Mouse (Mus musculus) hindbrain, embryonic 13.5 days (tissue): Measurements from ENCODE around the gene Sfi1. TPM values are rescaled to one million over a fixed set of nuclear protein-coding genes. Genes with fewer than 3 reads are reported as not detected.
"Not testable (repeated sequence)": the region's sequence is repeated elsewhere in the genome, so short reads cannot be mapped to it uniquely, and the experiment has no call there.

Experiments used
- ATAC-seq: fragments of 200-750 bp; cut with Nextera tagmentation; 2 replicates; pipeline ENCODE4 v1.8.0; 2017; ENCODE audit warnings: moderate TSS enrichment; ENCODE audit not compliant: low FRiP score
- H3K27ac ChIP-seq: fragments of 300-500 bp; sonication (generic); 2 replicates; pipeline ENCODE4 v1.5.1; 2015; ENCODE audit warnings: inconsistent platforms, mild to moderate bottlenecking, moderate library complexity
- H3K27me3 ChIP-seq: fragments of 300-500 bp; sonication (generic); 2 replicates; pipeline ENCODE4 v1.6.1; 2015; ENCODE audit warnings: mild to moderate bottlenecking, inconsistent platforms
- H3K36me3 ChIP-seq: fragments of 300-500 bp; sonication (generic); 2 replicates; pipeline ENCODE4 v1.6.1; 2015; ENCODE audit warnings: mild to moderate bottlenecking, inconsistent platforms
- H3K4me1 ChIP-seq: fragments of 300-500 bp; sonication (generic); replicated peaks from 2 replicates; pipeline ENCODE4 v1.6.1; 2015; ENCODE audit warnings: inconsistent platforms
- H3K4me2 ChIP-seq: fragments of 300-500 bp; sonication (generic); 2 replicates; pipeline ENCODE4 v1.6.1; 2015; ENCODE audit warnings: inconsistent platforms, mild to moderate bottlenecking, moderate library complexity
- H3K4me3 ChIP-seq: fragments of 300-500 bp; sonication (generic); 2 replicates; pipeline ENCODE4 v1.5.1; 2015; ENCODE audit warnings: mild to moderate bottlenecking, inconsistent platforms
- H3K9ac ChIP-seq: fragments of 300-500 bp; sonication (generic); 2 replicates; pipeline ENCODE4 v1.6.1; 2015; ENCODE audit warnings: mild to moderate bottlenecking, inconsistent platforms
- H3K9me3 ChIP-seq: fragments of 300-500 bp; sonication (generic); 2 replicates; pipeline ENCODE4 v1.6.1; 2016; ENCODE audit warnings: inconsistent platforms
- WGBS: fragments of 180-500 bp; shearing (Covaris S2); methylation state at CpG from one replicate; pipeline ENCODE4 v1.1.7; 2015; 5-methylcytosine and 5-hydroxymethylcytosine counted together
- polyA plus RNA-seq: library from polyadenylated mRNA; unstranded; fragments of >200 nt; fragmentation: Nextera tagmentation; extraction: Ambion mirVana; gene quantifications from 2 replicates; pipeline ENCODE4 v1.2.1, GENCODE M21; 2015

Sfi1 gene
- polyA plus RNA-seq, 1 experiment from 2014 or later: 13.5 TPM

GRCm38 (mm10) chr11:3105261-3105731 lies 88.0 kb downstream of the Sfi1 start:
- Histone ChIP-seq H3K36me3 (no peaks in the 10 kb centered on the region), H3K9me3 (peaks cover 61% of the 10 kb centered on the region), H3K27me3 (no peaks in the 10 kb centered on the region), H3K4me2 (no peak overlapping the region), H3K27ac (no peak overlapping the region), H3K4me1 (no peaks in the 10 kb centered on the region), H3K4me3 (no peak overlapping the region), H3K9ac (no peak overlapping the region)
- WGBS: 94% methylated on average over 21 of the region's 21 CpGs
- ATAC-seq: no peak

- not testable (repeated sequence) for H3K27ac ChIP-seq, ATAC-seq, H3K36me3 ChIP-seq, H3K9ac ChIP-seq, H3K27me3 ChIP-seq, H3K4me2 ChIP-seq, H3K4me3 ChIP-seq, H3K4me1 ChIP-seq
- H3K9me3 ChIP-seq: peaks cover 63% of the 10 kb centered on the region
- 87% methylated on average over 20 of the region's 20 CpGs for WGBS
Observed at GRCm38 (mm10) chr11:3104501-3105260, 88.6 kb downstream of the Sfi1 start.

- ATAC-seq: no peak
- H3K4me1 ChIP-seq: no peaks in the 10 kb centered on the region
- no peak overlapping the region for H3K9ac ChIP-seq
- H3K4me3 ChIP-seq: no peak overlapping the region
- H3K27ac ChIP-seq: no peak overlapping the region
- H3K4me2 ChIP-seq: no peak overlapping the region
- WGBS: 65% methylated on average over 7 of the region's 7 CpGs
- no peaks in the 10 kb centered on the region for H3K27me3 ChIP-seq
- no peaks in the 10 kb centered on the region for H3K36me3 ChIP-seq
- peaks cover 62% of the 10 kb centered on the region for H3K9me3 ChIP-seq
Observed at GRCm38 (mm10) chr11:3103619-3104164, 89.6 kb downstream of the Sfi1 start.

GRCm38 (mm10) chr11:3102626-3103025 lies 90.6 kb downstream of the Sfi1 start:
- not testable (repeated sequence) for H3K4me1 ChIP-seq, H3K9ac ChIP-seq, H3K27me3 ChIP-seq, ATAC-seq, H3K36me3 ChIP-seq, H3K4me3 ChIP-seq, H3K27ac ChIP-seq, H3K4me2 ChIP-seq
- peaks cover 58% of the 10 kb centered on the region for H3K9me3 ChIP-seq
- 74% methylated on average over 7 of the region's 7 CpGs for WGBS

GRCm38 (mm10) chr11:3101875-3102494 lies 91.3 kb downstream of the Sfi1 start:
- no peaks in the 10 kb centered on the region for H3K4me1 ChIP-seq
- H3K36me3 ChIP-seq: no peaks in the 10 kb centered on the region
- no peak overlapping the region for H3K4me3 ChIP-seq
- no peak overlapping the region for H3K9ac ChIP-seq
- peaks cover 58% of the 10 kb centered on the region for H3K9me3 ChIP-seq
- H3K4me2 ChIP-seq: no peak overlapping the region
- no peaks in the 10 kb centered on the region for H3K27me3 ChIP-seq
- H3K27ac ChIP-seq: no peak overlapping the region
- 0 out of 2 replicates have a peak, but pooled peaks have one; percentile 52 for ATAC-seq
- WGBS: 69% methylated on average over 10 of the region's 10 CpGs

GRCm38 (mm10) chr11:3101072-3101874 lies 92.0 kb downstream of the Sfi1 start:
- WGBS: 76% methylated on average over 25 of the region's 25 CpGs
- H3K9me3 ChIP-seq: peaks cover 57% of the 10 kb centered on the region

GRCm38 (mm10) chr11:3100066-3100645 lies 93.1 kb downstream of the Sfi1 start:
- not testable (repeated sequence) for H3K27ac ChIP-seq, H3K9ac ChIP-seq, H3K4me3 ChIP-seq, H3K36me3 ChIP-seq, H3K27me3 ChIP-seq, H3K4me1 ChIP-seq, H3K4me2 ChIP-seq
- peaks cover 47% of the 10 kb centered on the region for H3K9me3 ChIP-seq
- WGBS: 75% methylated on average over 12 of the region's 12 CpGs
- peak; percentile 46; the same call in 1 of the 2 replicates for ATAC-seq

More at GRCm38 (mm10) chr11:3101072-3101874, 92.0 kb downstream of the Sfi1 start:
- H3K9ac ChIP-seq: no peak overlapping the region
- no peaks in the 10 kb centered on the region for H3K36me3 ChIP-seq
- no peaks in the 10 kb centered on the region for H3K4me1 ChIP-seq
- ATAC-seq: 0 out of 2 replicates have a peak, but pooled peaks have one; percentile 17
- no peak overlapping the region for H3K4me3 ChIP-seq
- no peak overlapping the region for H3K27ac ChIP-seq
- no peak overlapping the region for H3K4me2 ChIP-seq
- H3K27me3 ChIP-seq: no peaks in the 10 kb centered on the region

Other genes with a start within 250 kb of the Sfi1 start
- gene Eif4enif1, start 8.9 kb upstream of the Sfi1 start, polyA plus RNA-seq: 50.4 and 52.4 TPM in 2 replicates
- 235 and 243 TPM in 2 replicates for gene Drg1, start 73.0 kb upstream of the Sfi1 start, polyA plus RNA-seq
- gene Patz1, start 95.4 kb upstream of the Sfi1 start, polyA plus RNA-seq: 69.6 TPM in 2 replicates
- 25.4 and 25.5 TPM in 2 replicates for gene Pik3ip1, start 136.9 kb upstream of the Sfi1 start, polyA plus RNA-seq
- 138 and 150 TPM in 2 replicates for gene Limk2, start 215.7 kb upstream of the Sfi1 start, polyA plus RNA-seq